Mouse (Mus musculus) neural tube, postnatal 0 days (tissue): ENCODE data around the gene Klhdc1. TPM values are rescaled to one million over a fixed set of nuclear protein-coding genes. Genes with fewer than 3 reads are reported as not detected.

Experiments used
- polyA plus RNA-seq: library from polyadenylated mRNA; unstranded; fragments of >200 nt; fragmentation: Nextera tagmentation; extraction: Ambion mirVana; gene quantifications from 2 replicates; pipeline ENCODE4 v1.2.1, GENCODE M21; 2015

Klhdc1 gene
- 19.9 and 31.8 TPM in 2 replicates for polyA plus RNA-seq

GRCm38 (mm10) chr12:69240876-69241275 lies at the start of gene Klhdc1:
Gene Klhdc1, plus strand, starts transcription at chr12:69241176.

DNA sequence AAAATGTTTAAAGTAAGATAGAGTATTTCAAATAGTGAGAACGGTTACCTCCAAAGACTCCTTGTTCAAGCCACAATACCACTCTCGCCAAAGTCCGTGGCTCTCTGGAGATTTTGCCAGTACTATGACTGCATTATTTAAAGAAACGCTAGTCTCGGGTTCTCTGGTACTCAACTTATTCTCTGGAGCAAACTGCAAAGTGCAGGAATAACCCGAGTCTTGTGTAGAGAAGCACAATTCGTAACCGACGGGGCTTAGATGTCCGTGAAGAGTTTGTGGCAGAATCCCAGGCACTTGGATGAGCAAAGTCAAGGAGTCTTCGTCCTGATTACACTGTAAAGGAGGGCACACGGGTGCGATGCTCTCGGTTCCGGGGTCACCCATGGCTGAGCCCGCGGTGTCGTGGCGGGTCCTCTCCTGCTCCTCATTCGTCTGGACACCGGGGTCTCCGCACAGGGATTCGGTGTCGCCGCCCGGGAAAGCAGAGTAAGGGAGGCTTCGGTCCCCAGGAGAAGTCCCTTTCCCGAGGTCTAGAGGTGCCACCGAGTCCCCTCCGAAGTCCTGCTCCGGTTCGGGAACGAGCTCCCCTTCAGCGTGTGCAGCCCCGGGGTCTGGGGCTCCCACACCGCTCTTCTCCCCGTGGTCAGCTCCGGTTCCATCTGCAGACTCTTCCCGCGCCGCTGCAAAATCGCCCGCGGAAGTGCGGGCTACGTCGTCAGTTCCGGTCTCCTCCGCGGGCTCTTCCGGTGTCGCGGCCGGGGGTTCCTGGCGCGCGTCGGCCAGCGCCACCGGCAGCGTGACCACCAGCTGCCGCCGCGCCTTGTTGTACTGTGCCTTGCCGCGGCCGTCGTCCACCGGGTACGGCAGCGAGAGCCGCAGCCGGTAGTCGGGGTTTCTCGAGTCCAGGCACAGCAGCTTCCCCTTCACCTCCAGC lies 44.3 kb upstream of the Klhdc1 start, which contains the start of gene Gm49383:
Gm49383 (minus strand) TSS at position 661 of the 934 bp plus-strand sequence.

DNA sequence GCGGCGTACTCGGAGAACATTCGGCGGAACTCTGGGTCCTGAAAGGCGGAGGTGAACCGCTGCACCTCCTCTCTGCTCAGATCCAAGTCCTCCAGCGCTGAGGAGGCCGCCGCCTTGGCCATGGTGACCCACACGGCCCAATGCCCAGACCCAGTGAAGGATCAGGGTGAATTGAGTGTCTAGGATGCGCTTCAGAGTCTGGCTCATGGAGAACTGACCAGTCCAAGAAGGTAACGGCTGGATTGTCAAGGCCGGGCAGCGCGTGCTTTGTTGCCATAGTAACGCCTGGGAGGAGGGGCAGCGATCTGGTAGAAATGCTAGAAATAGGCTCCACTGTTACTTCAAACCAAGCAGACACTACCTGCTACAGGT lies 42.8 kb upstream of the Klhdc1 start, which contains the start of gene Dnaaf2:
Dnaaf2 (minus strand) TSS at position 266 of the 372 bp plus-strand sequence.

GRCm38 (mm10) chr12:69204052-69204833 lies 36.7 kb upstream of the Klhdc1 start, which contains the start of gene Gm49384:
Gene Gm49384, minus strand, starts transcription at chr12:69204267.

DNA sequence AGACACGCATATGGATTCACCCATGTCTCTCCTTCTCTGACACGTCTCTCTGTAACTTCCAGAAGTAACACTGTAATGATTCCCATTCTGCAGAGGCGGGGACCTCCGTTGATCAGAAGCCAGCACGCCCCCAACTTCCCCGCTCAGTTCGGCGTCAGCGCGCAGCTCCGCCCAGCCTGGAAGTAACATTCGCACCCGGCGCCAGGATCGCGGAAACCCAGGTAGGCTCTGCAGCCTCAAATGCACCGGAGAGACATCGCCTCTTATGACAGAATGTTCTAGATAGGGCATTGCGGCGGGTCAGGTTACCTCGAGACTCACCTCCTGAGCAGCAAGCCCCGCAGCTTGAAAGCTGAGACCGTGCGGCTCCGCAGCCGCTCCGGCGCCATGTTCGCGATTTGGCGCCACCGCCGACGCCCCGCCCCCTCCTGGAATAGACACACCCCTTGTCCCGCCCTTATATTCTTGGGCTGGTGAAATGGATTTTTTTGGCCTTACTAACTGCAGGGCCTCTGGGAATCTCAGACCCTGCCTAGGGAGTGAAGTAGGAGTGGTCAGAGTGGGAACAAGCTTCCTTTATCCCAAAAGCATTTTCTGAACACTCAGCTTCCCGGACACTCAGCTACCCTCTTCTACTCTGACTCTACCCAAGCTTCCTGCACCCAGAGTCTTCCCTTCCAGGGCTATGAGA lies 13.1 kb upstream of the Klhdc1 start, which contains the start of gene Pole2:
Pole2 (minus strand) TSS at position 420 of the 691 bp plus-strand sequence.

GRCm38 (mm10) chr12:69296511-69297410 lies 55.8 kb downstream of the Klhdc1 start, which contains the start of gene Klhdc2:
Gene Klhdc2, plus strand, starts transcription at chr12:69296681.

Other genes starting within 250 kb of the Klhdc1 start
- gene Rps29, start 82.0 kb upstream of the Klhdc1 start, polyA plus RNA-seq = 1,295 and 1,457 TPM in 2 replicates
- 2.1 and 2.6 TPM in 2 replicates for gene Lrr1, start 72.4 kb upstream of the Klhdc1 start, polyA plus RNA-seq
- gene Rpl36al, start 57.1 kb upstream of the Klhdc1 start, polyA plus RNA-seq = 407 and 479 TPM in 2 replicates
- 42.0 and 51.9 TPM in 2 replicates for gene Mgat2, start 57.0 kb upstream of the Klhdc1 start, polyA plus RNA-seq
- 9.5 and 9.6 TPM in 2 replicates for gene Gm49383, start 44.1 kb upstream of the Klhdc1 start, polyA plus RNA-seq
- gene Dnaaf2, start 42.7 kb upstream of the Klhdc1 start, polyA plus RNA-seq = 6.1 and 7.6 TPM in 2 replicates
- gene Gm49384, start 36.9 kb upstream of the Klhdc1 start, polyA plus RNA-seq = 6.5 and 6.9 TPM in 2 replicates
- gene Pole2, start 13.0 kb upstream of the Klhdc1 start, polyA plus RNA-seq = 3.2 and 3.7 TPM in 2 replicates
- gene Klhdc2, start 55.5 kb downstream of the Klhdc1 start, polyA plus RNA-seq = 222 and 243 TPM in 2 replicates
- 77.9 and 80.5 TPM in 2 replicates for gene Nemf, start 116.0 kb downstream of the Klhdc1 start, polyA plus RNA-seq
- gene Arf6, start 131.0 kb downstream of the Klhdc1 start, polyA plus RNA-seq = 35.8 and 48.0 TPM in 2 replicates
- gene Gm9887, start 131.3 kb downstream of the Klhdc1 start, polyA plus RNA-seq = 0.83 and 1.4 TPM in 2 replicates